ENCODE assay signal across 25 mouse cellular contexts in the genomic region with DNA sequence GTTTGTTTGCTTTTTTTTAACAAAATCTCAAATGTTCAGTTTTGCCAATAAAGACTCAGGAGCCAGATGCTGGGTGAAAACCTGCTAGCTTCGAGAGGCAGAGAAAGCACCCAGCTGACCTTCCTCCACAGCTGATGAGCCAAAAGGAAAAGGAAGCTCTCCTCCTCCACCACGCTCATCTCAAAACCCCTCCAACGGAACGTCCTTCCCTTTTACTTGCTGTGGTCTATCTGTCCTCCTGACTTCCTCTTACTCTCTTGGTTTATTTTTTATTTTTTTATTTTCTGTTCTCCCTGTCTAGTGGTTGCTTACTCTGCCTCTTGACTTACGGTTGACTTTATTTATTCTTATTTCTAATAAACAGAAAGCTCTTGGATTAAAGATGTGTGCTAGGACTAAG. TPM values are rescaled to one million over a fixed set of nuclear protein-coding genes. Genes with fewer than 3 reads are reported as not detected.
DNase-seq lines count a peak whose midpoint lies in the region; ATAC-seq lines count a peak whose summit lies in the region.
"Had no signal": no experiment of that assay in that cellular context is flagged by ENCODE, and none has a peak within 500 bp of the region (broad histone marks: within the 10 kb centered on the region; RNA-seq: fewer than 3 reads in every experiment).

No protein-coding gene starts in this region.

- H3K9me3 ChIP-seq in heart, embryonic 10.5 days: no peaks in the 10 kb centered on the region
- H3K9me3 ChIP-seq: heart, embryonic 12.5 days; kidney, embryonic 15.5 days; limb, embryonic 13.5 days; liver, embryonic 13.5 days; neural tube, embryonic 13.5 days; stomach, embryonic 15.5 days had no signal

- no peaks in the 10 kb centered on the region for H3K36me3 ChIP-seq in heart, embryonic 10.5 days
- H3K36me3 ChIP-seq: heart, embryonic 12.5 days; kidney, embryonic 15.5 days; limb, embryonic 13.5 days; liver, embryonic 13.5 days; neural tube, embryonic 13.5 days; stomach, embryonic 15.5 days had no signal

- peak; percentile 88 for DNase-seq in heart, adult 11 months
- no peak for DNase-seq in heart, embryonic 10.5 days (ENCODE audit: low spot score)
- no peak for DNase-seq in testis, postnatal 10 days (ENCODE audit: low spot score)
- no peak for DNase-seq in spleen, adult 12 weeks (ENCODE audit: low spot score)
- no peak for DNase-seq in gastrocnemius, postnatal 10 days
- DNase-seq: adrenal gland, adult 8-10 months; cerebellum, adult 8-10 months; heart, postnatal 4 days; kidney, adult 18-20 months; kidney, postnatal 36 days; liver, embryonic 13.5 days; lung, adult 18-20 months; lung, postnatal 4 days; thymus, postnatal 14 days had no signal

- H3K27ac ChIP-seq in heart, embryonic 10.5 days: no peak overlapping the region
- H3K27ac ChIP-seq: kidney, embryonic 15.5 days; limb, embryonic 13.5 days; liver, embryonic 13.5 days; neural tube, embryonic 13.5 days; stomach, embryonic 15.5 days had no signal

- 68% methylated on average over 5 of the region's 5 CpGs for WGBS in heart, embryonic 10.5 days

- no peaks in the 10 kb centered on the region for H3K27me3 ChIP-seq in heart, embryonic 10.5 days (ENCODE audit: insufficient read depth, poor library complexity, severe bottlenecking)
- H3K27me3 ChIP-seq: heart, embryonic 12.5 days; limb, embryonic 13.5 days; liver, embryonic 13.5 days; neural tube, embryonic 13.5 days; stomach, embryonic 15.5 days had no signal

- ATAC-seq in granulocyte monocyte progenitor cell, adult 5-6 weeks (replicated peaks; ENCODE audit: poor library complexity, severe bottlenecking): peak; percentile 83
- ATAC-seq in megakaryocyte progenitor cell, adult 5-6 weeks (replicated peaks; ENCODE audit: poor library complexity): peak; percentile 78
- ATAC-seq: forebrain, embryonic 16.5 days; hindbrain, embryonic 16.5 days; lung, postnatal 0 days had no signal

- H3K4me1 ChIP-seq in heart, embryonic 10.5 days: peaks cover 8% of the 10 kb centered on the region
- H3K4me1 ChIP-seq: kidney, embryonic 15.5 days; limb, embryonic 13.5 days; neural tube, embryonic 13.5 days; stomach, embryonic 15.5 days had no signal

- H3K4me3 ChIP-seq in heart, embryonic 10.5 days: no peak overlapping the region
- H3K4me3 ChIP-seq: erythroblast, embryonic 14.5 days; heart, embryonic 12.5 days; kidney, embryonic 15.5 days; limb, embryonic 13.5 days; liver, embryonic 13.5 days; neural tube, embryonic 13.5 days; stomach, embryonic 15.5 days had no signal

RNA-seq across cellular contexts. Expression of a gene that starts 14.7 kb away (rescaled TPM):
- 76.9 and 82.8 TPM in 2 replicates for polyA plus RNA-seq in heart, embryonic 10.5 days (2016; fragmentation: Nextera tagmentation; extraction: Ambion mirVana)
- 80.4 and 94.7 TPM in 2 replicates for total RNA-seq in granulocyte monocyte progenitor cell, adult 5-6 weeks (2014; fragmentation: Nextera tagmentation)
- 40.4 and 50.5 TPM in 2 replicates for total RNA-seq in granulocyte monocyte progenitor cell, adult 5-6 weeks (2017)
- 90.2 and 92.6 TPM in 2 replicates for total RNA-seq in megakaryocyte progenitor cell, adult 5-6 weeks (2015)
- 46.8 and 58.6 TPM in 2 replicates for total RNA-seq in megakaryocyte progenitor cell, adult 5-6 weeks (2017)
- 10 to 100 TPM; 56.3 to 57.2 TPM for total RNA-seq in gastrocnemius, postnatal 10 days (2021)

RNA-seq across cellular contexts. Expression of a gene that starts 55.8 kb away (rescaled TPM):
- 16.8 and 24.9 TPM in 2 replicates for polyA plus RNA-seq in heart, embryonic 10.5 days (2016; fragmentation: Nextera tagmentation; extraction: Ambion mirVana)
- 160 and 199 TPM in 2 replicates for total RNA-seq in granulocyte monocyte progenitor cell, adult 5-6 weeks (2014; fragmentation: Nextera tagmentation)
- 179 and 199 TPM in 2 replicates for total RNA-seq in granulocyte monocyte progenitor cell, adult 5-6 weeks (2017)
- total RNA-seq in megakaryocyte progenitor cell, adult 5-6 weeks (2015): 184 and 191 TPM in 2 replicates
- total RNA-seq in megakaryocyte progenitor cell, adult 5-6 weeks (2017): 174 and 180 TPM in 2 replicates
- total RNA-seq in gastrocnemius, postnatal 10 days (2021): 10 to 100 TPM; 43.7 to 47.1 TPM
